Mouse (Mus musculus) hindlimb bud, embryonic 11.5 days (tissue): Measurements from ENCODE around the gene Zfp784.

Experiments used
- DNase-seq: peaks from one replicate; pipeline ENCODE4 v3.0.0-alpha.2; 2012; ENCODE audit warnings: low read depth, low spot score; ENCODE audit errors: extremely low spot score

Gene Zfp784

DNA sequence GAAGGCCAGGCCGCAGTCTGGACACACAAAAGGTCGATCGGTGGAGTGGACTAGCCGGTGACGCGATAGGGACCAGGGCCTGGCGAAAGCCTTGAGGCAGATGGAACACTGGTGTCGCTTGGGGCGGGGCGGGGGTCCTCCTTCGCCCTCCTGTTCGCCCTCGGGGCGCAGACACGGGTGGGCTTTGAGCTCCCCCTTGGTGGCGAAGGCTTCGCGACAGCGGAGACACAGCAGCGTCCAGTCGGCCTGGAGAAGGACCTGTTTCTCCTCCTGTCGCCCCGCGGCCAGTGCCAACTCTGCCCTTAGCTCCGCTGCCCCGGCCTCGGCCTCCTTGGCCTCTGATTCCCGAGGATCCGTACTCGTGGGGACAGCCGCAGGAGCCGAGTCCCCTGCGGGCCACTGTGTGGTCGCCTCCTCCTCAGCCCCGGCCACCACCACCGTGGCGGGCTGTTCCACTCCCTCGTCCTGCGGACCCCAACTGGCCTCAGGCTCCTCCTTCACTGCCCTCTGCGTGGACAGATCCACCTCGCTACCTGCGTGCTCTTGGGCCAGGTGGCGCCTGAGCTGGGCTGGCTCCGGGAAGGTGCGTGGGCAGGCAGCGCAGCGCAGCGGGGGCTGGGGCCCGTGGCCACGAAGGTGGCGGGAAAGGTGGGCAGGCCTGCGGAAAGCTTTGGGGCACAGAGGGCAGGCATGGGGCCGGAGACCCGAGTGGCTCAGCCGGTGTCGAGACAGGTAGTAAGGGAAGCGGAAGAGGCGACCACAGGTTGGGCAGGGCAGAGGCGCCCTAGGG is 44.1 kb downstream of the Zfp784 start:
- no peak for DNase-seq

DNA sequence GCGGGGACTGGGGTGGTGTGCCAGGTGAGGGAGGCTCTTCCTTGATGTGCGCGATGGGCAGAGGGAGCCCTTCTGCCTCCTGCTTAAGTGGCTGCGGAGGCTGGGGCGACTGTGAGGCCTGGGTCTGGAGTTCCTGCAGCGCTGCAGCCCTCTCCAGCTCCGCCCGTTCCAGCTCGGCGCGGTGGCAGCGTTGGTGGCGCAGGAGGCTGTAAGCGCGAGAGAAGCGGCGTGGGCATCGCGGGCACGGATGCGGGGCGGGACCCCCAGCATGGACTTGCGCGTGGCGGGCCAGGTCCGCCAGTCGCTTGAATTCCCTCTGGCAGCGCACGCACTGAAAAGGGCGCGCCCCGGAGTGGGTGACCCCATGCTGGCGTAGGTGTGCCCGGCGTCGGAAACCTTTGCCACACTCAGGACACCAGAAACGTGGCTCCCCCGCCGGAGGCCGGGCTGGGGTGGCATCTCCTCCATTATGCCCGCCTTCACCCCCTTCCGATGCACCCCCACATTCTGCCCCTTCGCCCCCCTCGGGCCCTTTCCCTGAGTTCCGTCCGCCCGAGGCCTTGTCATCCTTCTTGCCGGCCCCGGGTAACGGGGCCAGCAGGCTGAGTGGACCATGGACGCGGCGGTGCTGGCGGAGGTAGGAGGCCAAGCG is 44.8 kb downstream of the Zfp784 start:
- DNase-seq: no peak

DNA sequence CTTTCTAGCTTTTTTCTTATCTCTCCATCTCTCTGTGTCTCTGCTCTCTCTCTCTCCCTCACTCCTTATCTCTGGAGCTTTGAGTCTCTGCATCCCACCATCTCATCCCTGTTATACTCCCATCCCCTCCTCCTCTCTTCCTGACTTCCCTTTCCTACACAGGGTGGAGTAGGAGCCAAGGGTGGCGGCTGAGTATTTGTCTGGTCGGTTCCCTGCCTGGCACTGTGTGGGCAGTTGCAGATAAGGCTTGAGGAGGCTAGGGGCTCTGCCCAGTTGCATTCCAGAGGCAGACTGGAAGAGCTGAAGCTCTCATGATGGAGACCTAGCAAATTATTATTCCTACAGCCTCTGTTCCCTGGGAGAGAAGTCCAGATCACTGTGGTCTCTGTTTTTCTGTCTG is 50.0 kb downstream of the Zfp784 start:
- no peak for DNase-seq
